20 mouse cellular contexts compared by ENCODE assay signal in genomic region chr7:78471755-78472154, GRCm38 (mm10).
DNase-seq lines count a peak whose midpoint lies in the region; ATAC-seq and TF ChIP-seq lines count a peak whose summit lies in the region.
"Had no signal": no experiment of that assay in that cellular context is flagged by ENCODE, and none has a peak within 500 bp of the region (broad histone marks: within the 10 kb centered on the region; RNA-seq: fewer than 3 reads in every experiment).

No protein-coding gene starts in this region.

- no peak overlapping the region for H3K9ac ChIP-seq in embryonic facial prominence, embryonic 11.5 days (replicated peaks; ENCODE audit: low read length)
- H3K9ac ChIP-seq in hindbrain, postnatal 0 days (replicated peaks; ENCODE audit: low read length): no peak overlapping the region
- H3K9ac ChIP-seq in hindbrain, embryonic 12.5 days: no peak overlapping the region
- no peak overlapping the region for H3K9ac ChIP-seq in midbrain, embryonic 13.5 days (replicated peaks)
- H3K9ac ChIP-seq: liver, embryonic 14.5 days; lung, embryonic 15.5 days had no signal

- H3K4me2 ChIP-seq in embryonic facial prominence, embryonic 11.5 days (ENCODE audit: low read depth, low read length): no peak overlapping the region
- no peak overlapping the region for H3K4me2 ChIP-seq in hindbrain, postnatal 0 days (ENCODE audit: low read depth, low read length)
- no peak overlapping the region for H3K4me2 ChIP-seq in hindbrain, embryonic 12.5 days (replicated peaks)
- H3K4me2 ChIP-seq in midbrain, embryonic 13.5 days (replicated peaks): no peak overlapping the region
- H3K4me2 ChIP-seq: lung, embryonic 15.5 days had no signal

- H3K36me3 ChIP-seq in embryonic facial prominence, embryonic 11.5 days (replicated peaks; ENCODE audit: control insufficient read depth, insufficient read depth, low read depth, low read length): no peaks in the 10 kb centered on the region
- H3K36me3 ChIP-seq in embryonic facial prominence, embryonic 10.5 days (replicated peaks): no peaks in the 10 kb centered on the region
- H3K36me3 ChIP-seq in hindbrain, postnatal 0 days (ENCODE audit: insufficient read depth, low read length): no peaks in the 10 kb centered on the region; the same call in 1 of the 2 replicates
- no peaks in the 10 kb centered on the region for H3K36me3 ChIP-seq in hindbrain, embryonic 12.5 days
- no peaks in the 10 kb centered on the region for H3K36me3 ChIP-seq in midbrain, embryonic 13.5 days
- H3K36me3 ChIP-seq: heart, embryonic 10.5 days; lung, embryonic 15.5 days had no signal

- H3K27ac ChIP-seq in embryonic facial prominence, embryonic 11.5 days (replicated peaks; ENCODE audit: low read depth, low read length): no peak overlapping the region
- no peak overlapping the region for H3K27ac ChIP-seq in embryonic facial prominence, embryonic 10.5 days (replicated peaks)
- no peak overlapping the region for H3K27ac ChIP-seq in hindbrain, postnatal 0 days
- no peak overlapping the region for H3K27ac ChIP-seq in hindbrain, embryonic 12.5 days
- H3K27ac ChIP-seq in midbrain, embryonic 13.5 days: no peak overlapping the region
- H3K27ac ChIP-seq: heart, embryonic 10.5 days; kidney, postnatal 0 days; liver, embryonic 14.5 days; lung, embryonic 15.5 days had no signal

- no peak for TF ChIP-seq CTCF in hindbrain, postnatal 0 days (IDR thresholded peaks at IDR 0.05; ENCODE audit: low read depth)

- ATAC-seq in embryonic facial prominence, embryonic 11.5 days (replicated peaks; ENCODE audit: insufficient number of reproducible peaks, low FRiP score, low TSS enrichment, low read depth): 0 out of 2 replicates have a peak, but pooled peaks have one; percentile 56
- 0 out of 2 replicates have a peak, but pooled peaks have one; percentile 27 for ATAC-seq in hindbrain, postnatal 0 days
- ATAC-seq in hindbrain, embryonic 12.5 days (ENCODE audit: low FRiP score): no peak
- peak; percentile 76 for ATAC-seq in midbrain, embryonic 13.5 days
- ATAC-seq: forebrain, embryonic 14.5 days had no signal

- WGBS in embryonic facial prominence, embryonic 11.5 days: 82% methylated on average over 4 of the region's 4 CpGs
- 87% methylated on average over 4 of the region's 4 CpGs for WGBS in embryonic facial prominence, embryonic 10.5 days
- WGBS in hindbrain, postnatal 0 days: 62% methylated on average over 4 of the region's 4 CpGs
- 83% methylated on average over 4 of the region's 4 CpGs for WGBS in hindbrain, embryonic 12.5 days
- 58% methylated on average over 4 of the region's 4 CpGs for WGBS in midbrain, embryonic 13.5 days

- no peak for DNase-seq in embryonic facial prominence, embryonic 11.5 days (ENCODE audit: low spot score)
- DNase-seq in embryonic facial prominence, embryonic 10.5 days (ENCODE audit: low spot score): no peak
- no peak for DNase-seq in hindbrain, postnatal 0 days (ENCODE audit: low spot score)
- DNase-seq in adipocyte (ENCODE audit: low spot score): peak; percentile 18
- no peak for DNase-seq in natural killer cell, adult 2 months (ENCODE audit: low spot score in 2 of 2)
- DNase-seq in adrenal gland, adult 18-20 months (ENCODE audit: low spot score in 2 of 2): no peak
- DNase-seq: adrenal gland, adult 8-10 months; gastrocnemius, postnatal 36 days; kidney, adult 18-20 months; layer of hippocampus, postnatal 36 days; lung, postnatal 4 days; right cerebral cortex, adult 18-20 months; thymus, postnatal 25 days had no signal

- no peaks in the 10 kb centered on the region for H3K9me3 ChIP-seq in embryonic facial prominence, embryonic 11.5 days (replicated peaks; ENCODE audit: control insufficient read depth, low read length)
- H3K9me3 ChIP-seq in embryonic facial prominence, embryonic 10.5 days: no peaks in the 10 kb centered on the region
- H3K9me3 ChIP-seq in hindbrain, postnatal 0 days (ENCODE audit: low read length): no peaks in the 10 kb centered on the region
- H3K9me3 ChIP-seq in hindbrain, embryonic 12.5 days (replicated peaks): no peaks in the 10 kb centered on the region
- H3K9me3 ChIP-seq in midbrain, embryonic 13.5 days: no peaks in the 10 kb centered on the region
- H3K9me3 ChIP-seq: heart, embryonic 10.5 days; lung, embryonic 15.5 days had no signal

- no peaks in the 10 kb centered on the region for H3K4me1 ChIP-seq in embryonic facial prominence, embryonic 11.5 days (ENCODE audit: control insufficient read depth, insufficient read depth, low read length)
- no peaks in the 10 kb centered on the region for H3K4me1 ChIP-seq in embryonic facial prominence, embryonic 10.5 days
- no peaks in the 10 kb centered on the region for H3K4me1 ChIP-seq in hindbrain, postnatal 0 days (ENCODE audit: insufficient read depth, low read length)
- no peaks in the 10 kb centered on the region for H3K4me1 ChIP-seq in hindbrain, embryonic 12.5 days
- H3K4me1 ChIP-seq in midbrain, embryonic 13.5 days (replicated peaks): peaks cover 9% of the 10 kb centered on the region
- H3K4me1 ChIP-seq: heart, embryonic 10.5 days; lung, embryonic 15.5 days had no signal

- H3K27me3 ChIP-seq in embryonic facial prominence, embryonic 11.5 days (ENCODE audit: control insufficient read depth, insufficient read depth, low read length): no peaks in the 10 kb centered on the region
- no peaks in the 10 kb centered on the region for H3K27me3 ChIP-seq in embryonic facial prominence, embryonic 10.5 days (replicated peaks; ENCODE audit: low read depth, poor library complexity, severe bottlenecking)
- no peaks in the 10 kb centered on the region for H3K27me3 ChIP-seq in hindbrain, postnatal 0 days (ENCODE audit: insufficient read depth, low read length)
- no peaks in the 10 kb centered on the region for H3K27me3 ChIP-seq in hindbrain, embryonic 12.5 days
- H3K27me3 ChIP-seq in midbrain, embryonic 13.5 days: no peaks in the 10 kb centered on the region
- H3K27me3 ChIP-seq: lung, embryonic 15.5 days had no signal

- no peak overlapping the region for H3K4me3 ChIP-seq in embryonic facial prominence, embryonic 11.5 days (ENCODE audit: low read depth, low read length)
- no peak overlapping the region for H3K4me3 ChIP-seq in embryonic facial prominence, embryonic 10.5 days
- H3K4me3 ChIP-seq in hindbrain, postnatal 0 days (ENCODE audit: low read length): no peak overlapping the region
- no peak overlapping the region for H3K4me3 ChIP-seq in hindbrain, embryonic 12.5 days
- H3K4me3 ChIP-seq in midbrain, embryonic 13.5 days (replicated peaks): no peak overlapping the region
- H3K4me3 ChIP-seq: heart, embryonic 10.5 days; lung, embryonic 15.5 days had no signal
